Mouse (Mus musculus) spleen, adult 12 weeks (tissue): Measurements from ENCODE around the gene Gm16381.
"Not testable (repeated sequence)": the region's sequence is repeated elsewhere in the genome, so short reads cannot be mapped to it uniquely, and the experiment has no call there.

Source experiments
- DNase-seq: peaks from one replicate; pipeline ENCODE4 v3.0.0; 2022; ENCODE audit warnings: low spot score

Gm16381 gene

DNA sequence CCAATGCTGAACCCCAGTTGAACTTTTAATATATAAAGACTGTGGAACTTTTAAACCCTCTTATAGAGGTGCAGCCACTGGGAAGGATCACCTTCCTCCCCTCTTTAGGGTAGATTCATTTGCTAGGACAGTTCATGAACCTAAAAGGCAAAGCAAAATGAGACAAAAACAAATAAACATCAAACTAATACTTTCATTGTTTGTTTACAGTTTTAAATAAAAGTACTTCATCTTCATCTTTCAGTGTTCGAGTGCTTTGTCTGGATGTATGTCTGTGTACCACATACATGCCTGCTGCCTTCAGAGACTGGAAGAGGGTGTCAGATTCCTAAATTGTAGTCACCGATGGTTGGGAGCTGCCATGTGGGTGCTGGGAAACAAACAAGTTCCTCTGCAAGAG lies at the start of gene Gm16381:
Gm16381 (minus strand) TSS at position 101 of the 400 bp plus-strand sequence.
- DNase-seq, result not testable (repeated sequence)

DNA sequence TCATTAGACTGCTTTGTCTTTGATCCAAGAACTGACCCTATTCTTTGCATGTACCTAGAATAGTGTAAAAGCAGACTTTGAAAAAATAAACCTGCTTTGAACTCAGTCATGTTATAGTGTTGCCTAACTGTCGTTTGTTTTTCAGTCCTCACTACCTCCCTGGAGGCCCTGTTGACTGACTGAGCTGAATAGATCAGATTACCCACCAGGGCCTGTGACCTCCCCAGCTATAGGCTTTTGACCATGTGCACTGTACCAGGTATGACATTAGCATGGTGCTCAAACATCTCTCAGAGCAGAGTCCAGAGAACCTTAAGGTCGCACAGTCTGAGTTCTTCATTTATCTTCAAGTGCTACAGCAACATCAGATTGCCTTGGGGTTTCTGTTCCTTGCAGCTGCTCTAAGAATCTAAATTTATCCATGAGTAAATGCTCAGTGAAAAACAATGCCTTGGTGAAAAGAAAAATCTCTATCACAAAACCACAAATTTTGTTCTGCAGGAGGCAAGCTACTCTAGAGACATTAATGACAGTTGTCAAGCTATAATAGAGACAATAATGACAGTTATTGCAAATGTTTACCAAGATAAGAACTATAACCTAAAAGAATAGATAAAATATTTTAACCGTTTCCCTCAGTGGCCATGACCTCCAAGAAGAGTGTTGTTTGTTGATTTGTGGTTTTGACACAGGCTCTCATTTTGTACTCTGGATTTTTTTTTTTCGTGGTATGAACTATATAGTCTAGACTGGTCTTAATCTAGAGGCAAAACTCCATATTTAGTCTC lies 8.7 kb upstream of the Gm16381 start:
- not testable (repeated sequence) for DNase-seq

DNA sequence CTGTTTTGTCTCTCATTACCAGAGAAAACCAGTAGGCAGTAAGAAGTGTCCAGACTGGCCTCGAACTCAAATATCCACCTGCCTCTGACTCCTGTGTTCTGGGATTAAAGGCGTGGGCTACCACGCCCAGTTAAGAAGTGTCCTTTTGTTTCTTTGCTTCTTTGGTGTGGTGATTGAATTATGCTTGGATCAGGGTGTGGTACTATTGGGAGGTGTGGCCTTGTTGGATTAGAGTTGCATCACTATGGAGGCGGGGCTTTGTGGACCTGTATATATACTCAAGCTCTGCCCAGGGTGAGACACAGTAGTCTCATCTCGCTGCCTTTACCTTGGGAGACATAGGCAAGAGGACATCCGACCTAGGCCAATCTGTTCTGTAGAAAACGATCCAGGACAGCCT lies 25.9 kb downstream of the Gm16381 start, which contains the start of gene Gm4027:
Gm4027 (plus strand) TSS at position 301 of the 400 bp plus-strand sequence.
- DNase-seq, result not testable (repeated sequence)

DNA sequence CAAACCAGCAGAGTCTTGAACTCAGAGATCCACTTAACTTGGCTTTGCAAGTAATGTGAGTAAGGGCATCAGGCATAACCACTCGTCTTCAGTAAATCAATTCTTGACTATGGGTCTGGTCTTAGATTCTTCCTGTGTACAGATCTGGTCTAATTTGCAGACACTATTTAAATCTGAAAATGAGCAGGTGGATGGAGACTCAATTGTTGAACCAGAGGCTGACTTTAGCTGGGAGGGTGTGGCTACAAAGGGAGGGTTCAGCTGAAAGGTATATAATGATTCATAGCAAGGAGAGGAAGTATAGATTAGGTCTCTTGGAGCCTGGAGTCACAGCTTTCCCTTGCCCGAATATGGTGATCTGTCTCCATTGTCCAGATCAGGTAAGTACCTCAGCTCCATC lies 42.0 kb downstream of the Gm16381 start, which contains the start of gene Oog1:
Oog1 (plus strand) TSS at position 301 of the 400 bp plus-strand sequence.
- not testable (repeated sequence) for DNase-seq

DNA sequence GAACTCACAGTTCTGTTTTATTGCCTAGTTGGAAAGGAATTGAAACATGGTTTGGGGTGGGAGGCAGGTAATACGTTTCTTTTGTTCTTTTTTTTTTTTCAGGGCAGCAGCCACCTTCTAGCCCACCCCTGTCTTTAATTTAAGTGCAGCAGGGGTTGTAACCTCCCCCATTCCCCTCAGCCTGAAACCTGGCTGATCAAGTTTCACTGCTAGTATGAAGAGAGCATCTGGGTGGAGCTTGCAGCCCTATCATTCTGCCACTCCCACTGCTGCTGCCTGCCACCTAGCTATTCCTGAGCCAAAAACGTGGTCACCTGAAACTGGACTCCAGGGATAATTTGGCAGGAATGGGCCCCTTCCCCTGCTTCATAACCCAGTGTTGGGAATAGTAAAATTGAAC lies 43.0 kb downstream of the Gm16381 start:
- not testable (repeated sequence) for DNase-seq
